Mouse (Mus musculus): ENCODE results near the gene Gpr45.

DNA sequence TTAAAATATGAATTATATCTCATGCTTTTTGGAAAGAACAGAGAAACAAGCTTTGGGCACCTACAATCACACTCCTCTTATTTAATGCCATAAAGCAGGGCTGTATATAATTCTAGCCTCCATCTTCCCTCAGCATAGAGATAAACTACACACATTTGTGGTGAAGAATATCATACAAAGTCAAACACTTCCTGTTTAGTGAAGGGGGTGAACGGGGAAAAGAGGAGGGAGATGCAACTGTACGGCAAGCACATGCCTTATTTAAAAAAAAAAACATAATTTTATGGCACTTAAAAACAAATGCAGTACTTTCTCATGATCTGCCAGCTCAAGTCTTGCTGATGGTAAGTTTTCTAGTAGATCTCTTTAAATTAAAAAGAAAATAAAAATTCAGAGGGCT, 125.5 kb downstream of the Gpr45 start:
- TF ChIP-seq CTCF (IDR thresholded peaks at IDR 0.05; ENCODE audit: low read depth) (no peak), EP300 (IDR thresholded peaks at IDR 0.05; ENCODE audit: low read depth) (no peak)
